Mouse (Mus musculus) cerebellum, adult 2 months (tissue): ENCODE measurements at regions not wholly inside any gene's neighbourhood (a gene's known extent, or its start where the extent isn't known, plus 50 kb on each side); places are given as distances from the start of the nearest gene placed in this dataset.

Experiments
- CTCF ChIP-seq: fragments of 200-500 bp; IDR thresholded peaks from 2 replicates; pipeline ENCODE4 v1.5.1; 2011; ENCODE audit warnings: low read depth, mild to moderate bottlenecking, control low read depth, low read length, moderate library complexity, borderline replicate concordance; ENCODE audit not compliant: insufficient read depth
- POLR2A ChIP-seq: fragments of 200-500 bp; IDR thresholded peaks from 2 replicates; pipeline ENCODE4 v1.6.1; 2011; ENCODE audit warnings: low read length, control low read depth, borderline replicate concordance; ENCODE audit not compliant: insufficient read depth

GRCm38 (mm10) chr6:122390720-122391119, 50.4 kb upstream of the Phc1 start:
- TF ChIP-seq CTCF (no peak), POLR2A (no peak)
